Mouse (Mus musculus) retina, postnatal 1 day (tissue): ENCODE data around the gene Rassf8.

Experiments used
- DNase-seq: peaks from one replicate; pipeline ENCODE4 v3.0.0-alpha.2; 2012

Rassf8 gene

DNA sequence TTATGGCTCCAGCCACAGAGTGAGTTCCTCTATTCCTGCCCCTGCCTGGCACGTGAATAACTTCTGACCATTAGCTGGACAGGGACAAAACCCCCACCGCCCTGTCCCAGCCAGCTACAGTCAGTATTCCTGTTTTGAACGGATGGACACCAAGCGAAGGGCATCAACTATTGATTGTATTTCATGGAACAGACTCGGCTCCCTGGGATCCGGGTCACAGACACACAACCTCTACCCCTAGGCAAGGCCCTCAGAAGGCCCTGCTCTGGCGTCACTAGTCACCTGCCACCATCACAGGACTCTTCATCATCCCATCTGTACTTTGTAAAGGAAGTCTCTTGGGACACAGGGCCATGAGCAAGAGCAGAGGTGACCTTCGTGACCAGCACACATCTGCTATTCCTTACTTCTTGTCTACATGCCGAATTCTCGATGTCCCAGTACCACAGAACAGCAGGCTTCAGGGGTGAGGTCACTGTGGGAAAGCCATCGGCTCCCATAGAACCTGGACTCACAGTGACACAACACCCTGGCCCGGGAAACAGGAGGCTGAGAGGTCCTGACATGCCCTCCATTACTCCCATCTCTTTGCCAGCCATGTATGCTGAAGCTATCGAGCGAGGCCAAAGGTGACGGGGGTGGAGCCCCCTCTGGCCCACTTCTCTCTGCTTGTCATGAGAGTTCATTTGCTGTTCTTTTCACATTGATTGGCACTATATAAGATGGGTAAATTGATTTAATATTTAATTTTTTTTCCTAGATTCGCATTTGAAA, 82.7 kb downstream of the Rassf8 start:
- DNase-seq: no peak

DNA sequence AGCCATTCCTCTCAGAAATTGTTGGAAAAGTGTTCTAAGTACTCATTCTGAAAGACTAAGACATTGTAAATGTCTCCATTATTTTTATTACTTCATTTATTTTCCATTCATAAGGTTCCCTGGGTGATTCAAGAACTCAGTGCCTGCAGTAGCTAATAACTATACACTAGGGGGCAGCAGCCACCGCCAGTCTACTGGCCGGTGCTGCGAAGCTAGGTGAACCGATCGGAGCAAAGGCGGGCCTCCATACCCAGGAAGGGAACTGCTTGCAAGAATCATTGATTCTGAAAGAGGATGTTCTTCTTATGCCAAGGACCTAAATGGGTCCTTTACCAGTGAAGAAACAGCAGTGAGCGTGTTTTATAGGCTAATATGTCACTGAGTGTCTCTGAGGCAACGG, 83.6 kb downstream of the Rassf8 start:
- peak; percentile 77 for DNase-seq

DNA sequence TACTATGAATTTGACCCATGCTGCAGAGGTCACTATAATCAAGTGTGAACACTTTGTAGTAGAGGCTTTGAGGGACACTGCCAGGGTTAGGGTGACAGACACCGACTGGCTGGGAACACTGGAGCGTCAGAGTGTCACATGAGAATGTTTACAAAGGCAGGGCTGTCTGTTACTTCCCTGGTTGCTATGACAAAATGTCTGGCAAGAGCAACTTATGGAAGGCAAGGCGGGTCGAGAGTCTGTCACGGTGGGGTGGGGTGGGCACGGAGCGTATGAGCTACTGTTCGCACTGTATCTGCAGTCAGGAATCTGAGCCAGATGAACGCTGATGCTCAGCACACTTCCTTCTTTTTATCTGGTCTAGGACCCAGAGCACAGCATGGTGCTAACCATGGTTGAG, 84.1 kb downstream of the Rassf8 start:
- no peak for DNase-seq

- DNase-seq: no peak
Observed at GRCm38 (mm10) chr6:145832927-145833326, 86.4 kb downstream of the Rassf8 start.

GRCm38 (mm10) chr6:145835359-145835758, 88.8 kb downstream of the Rassf8 start:
- DNase-seq: no peak

- DNase-seq: no peak
Observed at GRCm38 (mm10) chr6:145845611-145846010, 99.1 kb downstream of the Rassf8 start.

DNA sequence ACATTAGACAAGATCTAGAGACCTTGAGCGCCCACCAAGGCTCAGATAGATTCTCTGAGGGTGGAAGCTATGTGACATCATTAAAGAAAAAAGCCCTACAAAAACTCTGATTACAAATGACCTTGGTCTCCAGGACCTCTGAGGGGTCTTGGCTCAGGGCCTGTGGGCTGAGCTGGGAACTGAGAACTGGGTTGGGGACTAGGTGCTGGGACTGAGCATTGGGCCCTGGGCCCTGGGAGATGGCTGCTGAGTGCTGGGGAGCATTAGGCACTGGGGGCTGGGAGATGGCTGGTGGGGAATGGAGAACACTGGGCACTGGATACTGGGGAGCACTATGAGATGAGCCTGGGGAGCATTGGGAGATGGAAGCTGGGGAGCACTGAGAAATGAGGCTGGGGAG, 99.5 kb downstream of the Rassf8 start:
- no peak for DNase-seq

DNA sequence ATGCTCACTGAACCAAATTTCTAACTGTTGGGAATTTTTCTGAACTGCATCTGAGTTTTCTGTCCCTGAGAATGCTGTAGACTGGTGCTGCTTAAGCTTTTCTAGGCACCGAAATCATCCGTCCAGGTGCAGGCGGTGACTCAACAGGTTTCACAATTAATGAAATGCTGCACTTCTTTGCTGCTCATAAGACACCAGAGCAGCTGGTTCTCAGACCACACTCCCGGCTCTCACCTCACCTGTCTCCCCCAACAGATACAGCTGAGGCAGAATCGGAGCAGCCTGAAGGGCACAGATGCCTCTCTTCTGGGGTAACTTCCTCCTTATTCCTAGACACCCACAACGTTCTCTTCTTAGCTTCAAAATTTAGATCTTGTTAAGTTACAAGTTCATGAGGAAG, 100.4 kb downstream of the Rassf8 start:
- no peak for DNase-seq

GRCm38 (mm10) chr6:145847661-145848060, 101.1 kb downstream of the Rassf8 start:
- DNase-seq: no peak

- DNase-seq: no peak
Observed at GRCm38 (mm10) chr6:145850789-145851188, 104.2 kb downstream of the Rassf8 start.

GRCm38 (mm10) chr6:145851956-145852355, 105.4 kb downstream of the Rassf8 start:
- DNase-seq: no peak

DNA sequence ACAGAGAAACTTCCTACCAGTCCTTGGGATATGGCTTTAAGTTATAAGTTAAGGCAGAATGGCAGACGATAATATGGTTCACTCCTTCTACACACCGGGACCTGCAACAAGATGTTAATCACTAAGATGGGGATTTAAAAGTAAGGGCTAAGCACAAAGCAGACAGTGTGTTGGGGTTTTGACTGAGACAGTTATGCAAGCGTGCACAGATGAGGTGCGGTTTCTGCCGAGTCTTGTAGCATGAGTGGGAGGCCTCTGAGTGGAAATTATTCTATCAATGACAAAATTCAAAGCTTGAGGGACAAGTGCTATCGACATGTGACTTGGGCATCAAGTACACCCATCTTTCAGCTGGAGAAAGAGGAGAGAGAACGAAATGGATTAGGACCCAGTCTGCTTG, 106.2 kb downstream of the Rassf8 start:
- DNase-seq: no peak

- no peak for DNase-seq
Observed at GRCm38 (mm10) chr6:145853356-145854079, 107.0 kb downstream of the Rassf8 start.

- DNase-seq: no peak
Observed at GRCm38 (mm10) chr6:145854756-145855155, 108.2 kb downstream of the Rassf8 start.

DNA sequence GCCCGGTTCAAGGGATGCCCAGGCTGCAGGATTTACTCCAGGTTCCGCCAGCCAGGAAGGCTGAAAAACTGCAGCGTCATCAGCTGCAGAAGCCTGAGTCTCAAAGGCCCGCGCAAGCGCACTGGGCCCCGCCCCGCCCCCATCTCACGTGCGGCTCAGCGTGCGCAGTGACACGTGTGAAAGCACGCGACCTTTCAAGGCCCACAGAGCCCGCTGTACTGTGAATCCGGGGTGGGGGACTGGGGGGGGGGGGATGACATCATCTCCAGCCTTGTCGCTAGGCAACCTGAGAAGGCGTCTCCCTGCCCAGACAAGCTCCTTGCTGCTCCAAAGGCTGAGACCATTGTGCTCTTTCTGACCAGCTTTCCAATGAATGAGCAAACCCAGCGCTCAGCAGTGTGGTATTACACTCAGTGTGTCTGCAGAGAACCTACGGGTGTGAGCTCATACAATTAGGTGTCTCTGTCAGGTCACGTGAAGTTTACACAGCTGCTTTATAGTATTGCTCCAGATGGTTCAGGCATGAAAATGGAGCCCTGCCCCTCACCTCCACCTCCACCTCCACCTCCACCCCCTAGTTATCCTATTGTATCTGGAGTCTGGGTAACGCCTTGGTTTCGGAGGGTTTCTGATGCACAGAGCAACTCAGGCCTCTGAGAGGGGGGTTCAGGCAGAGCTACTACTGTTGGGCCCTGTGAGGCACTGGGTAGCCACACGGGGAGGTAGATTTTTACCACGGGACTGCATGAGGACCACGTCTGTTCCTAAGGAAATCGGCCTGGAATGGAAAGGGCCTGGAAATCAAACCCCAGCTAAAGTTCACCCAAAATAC, 109.4 kb downstream of the Rassf8 start:
- DNase-seq: peak; percentile 99

- DNase-seq: no peak
Observed at GRCm38 (mm10) chr6:145857428-145857827, 110.9 kb downstream of the Rassf8 start.

DNA sequence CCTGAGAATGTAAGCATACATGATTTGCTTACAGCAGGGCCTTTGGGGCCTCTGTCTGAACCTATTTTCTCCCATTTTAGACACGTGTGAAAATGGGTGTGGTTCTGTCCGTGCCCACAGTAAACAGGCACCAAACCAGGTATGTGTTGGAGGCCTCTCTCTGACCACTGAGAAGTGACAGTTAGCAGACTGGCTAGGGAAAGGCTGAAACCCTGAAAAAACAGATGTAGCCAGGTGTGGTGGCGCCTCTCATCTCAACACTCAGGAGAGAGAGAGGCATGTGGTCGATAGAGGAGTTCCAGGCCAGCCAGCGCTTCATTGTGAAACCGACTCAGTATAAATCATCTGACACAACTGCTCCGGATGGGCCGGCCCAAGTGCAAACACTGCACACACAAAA, 111.9 kb downstream of the Rassf8 start:
- no peak for DNase-seq

DNA sequence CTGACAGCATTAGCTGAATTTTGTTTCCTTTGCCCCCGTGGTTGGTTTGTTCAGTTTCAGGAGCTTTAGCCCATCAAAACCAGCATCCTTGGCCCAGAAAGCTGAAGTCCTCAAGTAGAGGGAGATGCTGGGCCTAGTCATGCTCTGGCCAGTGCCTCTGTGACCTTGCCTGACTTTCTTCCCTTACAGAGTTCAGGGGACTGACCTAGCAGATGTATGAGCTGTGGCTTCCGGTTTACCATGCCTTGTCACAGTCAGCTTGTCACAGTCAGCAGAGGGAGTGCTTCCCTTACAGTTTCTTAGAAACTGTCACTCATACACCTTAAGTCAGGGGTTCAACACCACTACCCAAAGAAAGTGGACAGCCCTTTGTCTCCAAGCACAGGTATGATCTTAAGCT, 113.8 kb downstream of the Rassf8 start:
- DNase-seq: no peak

GRCm38 (mm10) chr6:145861462-145862227, 115.1 kb downstream of the Rassf8 start:
- DNase-seq: no peak

DNA sequence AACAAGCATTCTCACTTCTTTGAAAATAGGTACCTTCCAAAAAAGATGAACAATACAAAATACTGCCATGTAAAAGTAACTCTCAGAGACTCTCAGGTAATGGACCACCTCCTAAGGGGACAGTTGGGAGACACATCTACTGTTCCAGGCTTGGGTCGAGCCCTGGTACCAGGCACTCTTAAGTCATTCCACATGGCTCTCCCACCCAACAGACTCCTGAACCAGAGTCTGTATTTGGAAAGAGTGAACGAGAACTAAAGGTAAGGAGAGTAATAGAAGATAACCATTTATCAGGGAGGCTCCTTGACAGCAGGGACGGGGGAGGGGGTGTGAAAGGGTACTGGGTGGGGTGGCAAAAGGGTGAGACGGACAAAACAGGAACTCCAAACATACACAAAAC, 115.8 kb downstream of the Rassf8 start:
- DNase-seq: no peak

- DNase-seq: no peak
Observed at GRCm38 (mm10) chr6:145862739-145863064, 116.2 kb downstream of the Rassf8 start.

GRCm38 (mm10) chr6:145863065-145863971, 116.8 kb downstream of the Rassf8 start:
- peak; percentile 87 for DNase-seq
